Mouse (Mus musculus): ENCODE data around the gene Src. TPM values are rescaled to one million over a fixed set of nuclear protein-coding genes. Genes with fewer than 3 reads are reported as not detected.

The Src gene
- polyA plus RNA-seq, 1 experiment from 2014 or later = 1.8 TPM

DNA sequence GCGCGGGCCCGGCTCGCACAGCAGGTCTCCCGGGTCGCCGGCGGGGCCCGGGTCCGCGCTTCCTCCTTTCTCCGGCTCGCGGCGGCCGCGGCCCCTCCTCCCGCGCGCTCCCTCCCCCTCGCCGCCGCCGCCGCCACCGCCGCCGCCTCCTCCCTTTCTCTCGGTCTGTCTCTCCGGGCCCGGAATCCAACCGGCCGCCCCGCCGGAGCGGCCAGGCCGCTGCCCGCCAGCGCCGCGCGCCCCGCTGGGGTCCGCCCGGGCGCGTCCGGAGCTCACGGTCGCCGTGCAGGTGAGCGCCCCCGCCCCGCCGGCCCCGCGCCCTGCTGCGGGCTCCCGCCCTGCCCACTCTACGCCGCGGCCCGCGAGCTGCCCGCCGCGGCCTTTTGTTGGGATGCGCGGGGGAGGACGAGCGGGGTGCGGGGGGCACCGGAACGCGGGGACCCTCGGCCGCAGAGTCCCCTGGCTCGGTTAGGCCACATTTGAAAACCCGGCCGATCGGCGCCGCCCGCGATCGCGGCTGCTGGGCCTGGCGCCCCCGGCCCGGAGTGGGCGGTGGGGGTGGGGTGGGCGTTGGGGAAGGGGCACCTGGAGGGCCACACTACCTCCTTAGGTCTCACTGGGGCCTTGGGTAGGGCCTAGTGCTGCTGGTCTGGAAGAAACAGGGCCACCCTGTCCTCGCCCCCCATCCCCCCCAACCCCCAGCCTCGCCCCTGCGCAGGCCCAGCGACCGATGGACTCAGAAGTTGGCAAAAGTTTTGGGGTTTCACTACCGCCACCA, 6.1 kb downstream of the Src start:
- TF ChIP-seq CTCF (IDR thresholded peaks at IDR 0.05; ENCODE audit: low read depth) = no peak
- no peak for TF ChIP-seq EP300 (IDR thresholded peaks at IDR 0.05; ENCODE audit: low read depth)
- 8% methylated on average over 48 of the region's 98 CpGs for WGBS (ENCODE audit: insufficient replicate concordance)
- 0 out of 2 replicates have a peak, but pooled peaks cover 7% of the 10 kb centered on the region for H3K27me3 ChIP-seq (ENCODE audit: insufficient read depth, low read length)
- peak overlapping the region; percentile 74 for H3K4me2 ChIP-seq (ENCODE audit: low read depth, low read length)
- H3K36me3 ChIP-seq (replicated peaks; ENCODE audit: insufficient read depth, low read length) = no peaks in the 10 kb centered on the region
- peaks cover 16% of the 10 kb centered on the region for H3K4me1 ChIP-seq (ENCODE audit: insufficient read depth)
- peak overlapping the region; percentile 77 for H3K9ac ChIP-seq (replicated peaks)
- no peaks in the 10 kb centered on the region for H3K9me3 ChIP-seq (ENCODE audit: low read length)
- DNase-seq = peak; percentile 44
- peak overlapping the region; percentile 51 for H3K4me3 ChIP-seq (ENCODE audit: low read depth, low read length)
- H3K27ac ChIP-seq (ENCODE audit: low read depth) = peak overlapping the region; percentile 70
- peak; percentile 18; the same call in 1 of the 2 replicates for ATAC-seq

GRCm38 (mm10) chr2:157424904-157425642, 6.8 kb downstream of the Src start:
- 71% methylated on average over 16 of the region's 16 CpGs for WGBS (ENCODE audit: insufficient replicate concordance)
- H3K27me3 ChIP-seq (ENCODE audit: insufficient read depth, low read length) = 0 out of 2 replicates have a peak, but pooled peaks cover 7% of the 10 kb centered on the region
- DNase-seq (no peak), ATAC-seq (peak; percentile 17; the same call in 1 of the 2 replicates)
- TF ChIP-seq EP300 (IDR thresholded peaks at IDR 0.05; ENCODE audit: low read depth) = no peak
- TF ChIP-seq CTCF (IDR thresholded peaks at IDR 0.05; ENCODE audit: low read depth) = no peak
- no peaks in the 10 kb centered on the region for H3K36me3 ChIP-seq (replicated peaks; ENCODE audit: insufficient read depth, low read length)
- H3K9me3 ChIP-seq (ENCODE audit: low read length) = no peaks in the 10 kb centered on the region
- H3K4me3 ChIP-seq (ENCODE audit: low read depth, low read length) = peak overlapping the region; percentile 51
- H3K4me2 ChIP-seq (ENCODE audit: low read depth, low read length) = peak overlapping the region; percentile 74
- H3K9ac ChIP-seq (replicated peaks) = peak overlapping the region; percentile 77
- peaks cover 18% of the 10 kb centered on the region for H3K4me1 ChIP-seq (ENCODE audit: insufficient read depth)
- peak overlapping the region; percentile 70; the same call in 1 of the 2 replicates for H3K27ac ChIP-seq (ENCODE audit: low read depth)

DNA sequence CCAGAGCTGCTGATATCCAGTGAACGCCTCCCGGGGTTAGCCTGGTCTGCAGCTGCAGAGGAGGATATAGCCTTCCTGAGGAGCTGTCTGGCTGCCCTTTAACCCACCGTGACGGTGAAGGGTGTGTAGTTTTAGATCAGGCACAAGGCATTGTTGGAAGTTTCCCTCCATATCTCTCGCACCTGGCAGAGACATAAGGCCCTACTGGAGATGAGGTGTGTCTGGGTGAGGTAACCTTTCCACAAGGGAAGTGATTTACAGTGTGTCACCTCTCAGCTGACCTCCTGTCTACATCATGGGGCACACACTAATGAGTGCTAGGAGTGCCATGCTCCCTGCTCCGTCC, 7.4 kb downstream of the Src start:
- no peaks in the 10 kb centered on the region for H3K9me3 ChIP-seq (ENCODE audit: low read length)
- no peak for ATAC-seq
- no peak for DNase-seq
- H3K27me3 ChIP-seq (ENCODE audit: insufficient read depth, low read length) = 0 out of 2 replicates have a peak, but pooled peaks cover 7% of the 10 kb centered on the region
- H3K9ac ChIP-seq (replicated peaks) = no peak overlapping the region
- H3K4me3 ChIP-seq (ENCODE audit: low read depth, low read length) = no peak overlapping the region
- H3K4me2 ChIP-seq (ENCODE audit: low read depth, low read length) = no peak overlapping the region
- H3K27ac ChIP-seq (ENCODE audit: low read depth) = no peak overlapping the region
- no peak for TF ChIP-seq EP300 (IDR thresholded peaks at IDR 0.05; ENCODE audit: low read depth)
- TF ChIP-seq CTCF (IDR thresholded peaks at IDR 0.05; ENCODE audit: low read depth) = no peak
- 80% methylated on average over 6 of the region's 6 CpGs for WGBS (ENCODE audit: insufficient replicate concordance)
- H3K36me3 ChIP-seq (replicated peaks; ENCODE audit: insufficient read depth, low read length) = no peaks in the 10 kb centered on the region
- peaks cover 18% of the 10 kb centered on the region for H3K4me1 ChIP-seq (ENCODE audit: insufficient read depth)

- TF ChIP-seq CTCF (IDR thresholded peaks at IDR 0.05; ENCODE audit: low read depth) (no peak), EP300 (IDR thresholded peaks at IDR 0.05; ENCODE audit: low read depth) (no peak)
- H3K9me3 ChIP-seq (ENCODE audit: low read length) = no peaks in the 10 kb centered on the region
- 0 out of 2 replicates have a peak, but pooled peaks cover 7% of the 10 kb centered on the region for H3K27me3 ChIP-seq (ENCODE audit: insufficient read depth, low read length)
- WGBS (ENCODE audit: insufficient replicate concordance) = 62% methylated on average over 6 of the region's 6 CpGs
- H3K27ac ChIP-seq (ENCODE audit: low read depth) = no peak overlapping the region
- H3K4me1 ChIP-seq (ENCODE audit: insufficient read depth) = peaks cover 18% of the 10 kb centered on the region
- no peak overlapping the region for H3K4me2 ChIP-seq (ENCODE audit: low read depth, low read length)
- DNase-seq (no peak), ATAC-seq (no peak)
- no peaks in the 10 kb centered on the region for H3K36me3 ChIP-seq (replicated peaks; ENCODE audit: insufficient read depth, low read length)
- no peak overlapping the region for H3K4me3 ChIP-seq (ENCODE audit: low read depth, low read length)
- H3K9ac ChIP-seq (replicated peaks) = no peak overlapping the region
Observed at GRCm38 (mm10) chr2:157426171-157426570, 7.9 kb downstream of the Src start.

DNA sequence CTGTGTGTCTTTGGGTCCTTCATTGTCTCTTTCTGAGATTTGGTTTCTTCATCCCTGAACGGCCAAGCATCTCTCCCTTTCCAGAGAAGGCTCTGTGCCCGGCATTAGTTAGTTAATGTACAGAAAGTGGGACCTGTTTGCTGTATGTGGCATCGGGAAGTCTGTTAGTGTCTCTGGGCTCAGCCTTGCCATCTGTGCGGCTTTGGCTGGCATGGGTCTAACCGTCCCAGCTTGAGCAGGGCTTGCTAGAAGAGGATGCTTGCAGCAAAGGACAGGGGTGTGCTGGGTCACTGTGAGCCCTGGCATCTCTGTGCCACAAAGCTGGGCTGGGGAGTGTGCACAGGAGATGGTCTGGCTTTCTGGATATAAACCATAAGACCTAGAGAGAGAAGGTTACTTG, 8.9 kb downstream of the Src start:
- H3K36me3 ChIP-seq (replicated peaks; ENCODE audit: insufficient read depth, low read length) = no peaks in the 10 kb centered on the region
- no peak overlapping the region for H3K9ac ChIP-seq (replicated peaks)
- H3K9me3 ChIP-seq (ENCODE audit: low read length) = no peaks in the 10 kb centered on the region
- WGBS (ENCODE audit: insufficient replicate concordance) = 74% methylated on average over 5 of the region's 5 CpGs
- H3K27me3 ChIP-seq (ENCODE audit: insufficient read depth, low read length) = 0 out of 2 replicates have a peak, but pooled peaks cover 7% of the 10 kb centered on the region
- no peak overlapping the region for H3K27ac ChIP-seq (ENCODE audit: low read depth)
- DNase-seq (no peak), ATAC-seq (no peak)
- H3K4me1 ChIP-seq (ENCODE audit: insufficient read depth) = peaks cover 18% of the 10 kb centered on the region
- TF ChIP-seq CTCF (IDR thresholded peaks at IDR 0.05; ENCODE audit: low read depth) (no peak), EP300 (IDR thresholded peaks at IDR 0.05; ENCODE audit: low read depth) (no peak)
- no peak overlapping the region for H3K4me3 ChIP-seq (ENCODE audit: low read depth, low read length)
- no peak overlapping the region for H3K4me2 ChIP-seq (ENCODE audit: low read depth, low read length)
